In the genomic region with DNA sequence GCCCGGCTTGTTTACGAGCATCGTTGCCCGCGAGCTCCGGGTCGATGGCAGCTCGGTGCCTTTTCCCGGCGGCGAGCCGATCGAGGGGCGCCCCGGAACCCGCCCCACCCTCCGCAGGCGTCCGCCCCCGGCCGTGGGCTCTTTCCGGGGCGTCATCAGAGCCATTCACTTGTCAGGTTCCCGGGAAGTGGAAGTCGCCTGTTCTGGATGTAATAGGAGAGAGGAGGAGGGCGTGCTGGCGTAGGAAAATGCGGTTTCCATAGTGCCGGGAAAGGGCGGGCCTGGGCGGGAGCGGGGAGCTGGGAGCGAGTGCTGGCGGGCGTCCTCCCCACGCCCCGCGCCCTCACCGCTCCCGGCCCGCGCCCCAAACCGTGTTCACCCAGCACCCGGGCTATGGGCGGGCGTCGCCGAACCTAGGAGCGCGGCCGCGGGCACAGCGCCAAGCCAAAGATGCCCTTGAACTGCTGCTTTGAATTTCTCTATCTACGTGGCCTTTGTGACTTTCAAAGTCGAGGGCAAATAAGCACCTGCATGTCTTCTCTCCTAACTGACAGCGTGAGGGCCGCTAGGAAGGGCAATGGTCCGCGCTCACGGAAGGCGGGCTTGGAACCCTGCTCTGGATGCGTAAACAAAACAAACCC, we compare ENCODE assay signal across 8 mouse cellular contexts. TPM values are rescaled to one million over a fixed set of nuclear protein-coding genes. Genes with fewer than 3 reads are reported as not detected.
A peak's percentile ranks its signal among the peaks of the same experiment; 100 is the strongest.
DNase-seq lines count a peak whose midpoint lies in the region; ATAC-seq and TF ChIP-seq lines count a peak whose summit lies in the region.

No protein-coding gene starts in this region.

- H3K27ac ChIP-seq in heart, adult 2 months = peak overlapping the region; percentile 98
- peak overlapping the region; percentile 83 for H3K27ac ChIP-seq in liver, adult 2 months (replicated peaks; ENCODE audit: insufficient read depth, low read depth, low read length)
- peak overlapping the region; percentile 97 for H3K27ac ChIP-seq in midbrain, postnatal 0 days (ENCODE audit: low read depth, low read length)

- no peak for TF ChIP-seq POLR2A in heart, adult 2 months (IDR thresholded peaks at IDR 0.05; ENCODE audit: insufficient read depth, low read depth, low read length)
- no peak for TF ChIP-seq POLR2A in liver, adult 2 months (IDR thresholded peaks at IDR 0.05; ENCODE audit: extremely low read depth, insufficient read depth, low read length)

- no peak for TF ChIP-seq CTCF in heart, adult 2 months (IDR thresholded peaks at IDR 0.05)
- no peak for TF ChIP-seq CTCF in liver, adult 2 months (IDR thresholded peaks at IDR 0.05; ENCODE audit: low read depth, low read length)
- no peak for TF ChIP-seq CTCF in midbrain, postnatal 0 days (IDR thresholded peaks at IDR 0.05)

- no peaks in the 10 kb centered on the region for H3K27me3 ChIP-seq in heart, adult 2 months (ENCODE audit: control insufficient read depth, insufficient read depth, low read length)
- H3K27me3 ChIP-seq in liver, adult 2 months (ENCODE audit: control insufficient read depth, insufficient read depth, low read length) = no peaks in the 10 kb centered on the region
- no peaks in the 10 kb centered on the region for H3K27me3 ChIP-seq in midbrain, postnatal 0 days (ENCODE audit: insufficient read depth, low read length)

- H3K9me3 ChIP-seq in midbrain, postnatal 0 days (ENCODE audit: low read length) = no peaks in the 10 kb centered on the region

- 2% methylated on average over 58 of the region's 62 CpGs for WGBS in heart, adult 2 months
- WGBS in liver, adult 2 months = 1% methylated on average over 59 of the region's 62 CpGs
- WGBS in midbrain, postnatal 0 days = under 1% methylated on average over 45 of the region's 62 CpGs

- no peak for TF ChIP-seq EP300 in heart, adult 2 months (IDR thresholded peaks at IDR 0.05; ENCODE audit: insufficient read depth, low read depth, low read length)

- H3K4me1 ChIP-seq in heart, adult 2 months (ENCODE audit: control insufficient read depth, insufficient read depth, low read length) = peaks cover 5% of the 10 kb centered on the region
- peaks cover 33% of the 10 kb centered on the region for H3K4me1 ChIP-seq in liver, adult 2 months (ENCODE audit: control insufficient read depth, insufficient read depth, low read length)
- peaks cover 23% of the 10 kb centered on the region for H3K4me1 ChIP-seq in midbrain, postnatal 0 days (ENCODE audit: insufficient read depth, low read length)

- H3K4me3 ChIP-seq in heart, adult 2 months = peak overlapping the region; percentile 78
- H3K4me3 ChIP-seq in liver, adult 2 months (ENCODE audit: insufficient read depth, low read depth, low read length) = peak overlapping the region; percentile 70
- H3K4me3 ChIP-seq in midbrain, postnatal 0 days (ENCODE audit: low read depth, low read length) = peak overlapping the region; percentile 67

- 0 out of 2 replicates have a peak, but pooled peaks cover 2% of the 10 kb centered on the region for H3K79me2 ChIP-seq in heart, adult 2 months (replicated peaks; ENCODE audit: control insufficient read depth, insufficient read depth, low read length)
- H3K79me2 ChIP-seq in liver, adult 2 months (ENCODE audit: control insufficient read depth, insufficient read depth, low read length) = peaks cover 35% of the 10 kb centered on the region

- DNase-seq in layer of hippocampus, adult 11-12 months (ENCODE audit: low spot score) = peak; percentile 80
- no peak for DNase-seq in layer of hippocampus, adult 9-10 months (ENCODE audit: low spot score)
- DNase-seq in embryo, embryonic 9.5 days (ENCODE audit: extremely low spot score) = peak; percentile 82
- peak; percentile 78 to 80 for DNase-seq in heart, adult 2 months
- DNase-seq in kidney, adult 8-10 months = peak; percentile 69 to 73
- peak; percentile 96 for DNase-seq in liver, adult 2 months (ENCODE audit: extremely low read depth, low read depth, low spot score)
- peak; percentile 91 for DNase-seq in midbrain, postnatal 0 days (ENCODE audit: low spot score)
- peak; percentile 80 to 91 for DNase-seq in spleen, postnatal 4 days (ENCODE audit: low spot score in 2 of 2)

- peak; percentile 76 for ATAC-seq in midbrain, postnatal 0 days (ENCODE audit: low FRiP score)

- H3K9ac ChIP-seq in heart, adult 2 months (ENCODE audit: low read depth, low read length) = peak overlapping the region; percentile 94
- peak overlapping the region; percentile 95 for H3K9ac ChIP-seq in liver, adult 2 months (ENCODE audit: low read depth, low read length)
- H3K9ac ChIP-seq in midbrain, postnatal 0 days (replicated peaks; ENCODE audit: low read length, poor library complexity, severe bottlenecking) = peak overlapping the region; percentile 85

- no peaks in the 10 kb centered on the region for H3K36me3 ChIP-seq in heart, adult 2 months (ENCODE audit: control insufficient read depth, insufficient read depth, low read length)
- H3K36me3 ChIP-seq in liver, adult 2 months (ENCODE audit: control insufficient read depth, insufficient read depth, low read length) = no peaks in the 10 kb centered on the region
- no peaks in the 10 kb centered on the region for H3K36me3 ChIP-seq in midbrain, postnatal 0 days (ENCODE audit: insufficient read depth, low read length)

- peak overlapping the region; percentile 96 for H3K4me2 ChIP-seq in midbrain, postnatal 0 days (ENCODE audit: low read depth, low read length, poor library complexity, severe bottlenecking)

- intact Hi-C loops in heart, adult 2 months (cut with DNase I) = loop anchor here (2.0 to 5.0 kb wide), 6 partner anchors 73 to 357 kb away; no protein-coding TSS in a partner anchor

RNA-seq across cellular contexts. Expression of a gene that starts 1.3 kb away (rescaled TPM):
- total RNA-seq in heart, adult 2 months (2021) = 10 to 100 TPM; 13.5 to 19.0 TPM
- 4.5 TPM in 2 replicates for polyA plus RNA-seq in heart, adult 2 months (2012; rRNA removed)
- total RNA-seq in liver, adult 2 months (2014; rRNA removed) = 8.6 and 19.2 TPM in 2 replicates
- 4.8 and 5.7 TPM in 2 replicates for polyA plus RNA-seq in liver, adult 2 months (2012; rRNA removed)
- total RNA-seq in midbrain, postnatal 0 days (2014; rRNA removed) = 37.3 and 40.4 TPM in 2 replicates
- polyA plus RNA-seq in midbrain, postnatal 0 days (2015; fragmentation: Nextera tagmentation; extraction: Ambion mirVana) = 4.8 and 5.6 TPM in 2 replicates
